Mouse (Mus musculus) liver, embryonic 14 days (tissue): Measurements from ENCODE around the gene Higd1a. TPM values are rescaled to one million over a fixed set of nuclear protein-coding genes. Genes with fewer than 3 reads are reported as not detected.

Source experiments
- polyA plus RNA-seq: library from polyadenylated mRNA; depleted of rRNA; stranded (reverse); fragments of >200 nt; gene quantifications from 2 replicates; pipeline ENCODE4 v1.2.3, GENCODE M21; 2012; rRNA removed

The Higd1a gene
- polyA plus RNA-seq, result 24.5 and 25.4 TPM in 2 replicates

GRCm38 (mm10) chr9:121858153-121858488, at the start of gene Higd1a:
Higd1a (minus strand) TSS chr9:121858362.

DNA sequence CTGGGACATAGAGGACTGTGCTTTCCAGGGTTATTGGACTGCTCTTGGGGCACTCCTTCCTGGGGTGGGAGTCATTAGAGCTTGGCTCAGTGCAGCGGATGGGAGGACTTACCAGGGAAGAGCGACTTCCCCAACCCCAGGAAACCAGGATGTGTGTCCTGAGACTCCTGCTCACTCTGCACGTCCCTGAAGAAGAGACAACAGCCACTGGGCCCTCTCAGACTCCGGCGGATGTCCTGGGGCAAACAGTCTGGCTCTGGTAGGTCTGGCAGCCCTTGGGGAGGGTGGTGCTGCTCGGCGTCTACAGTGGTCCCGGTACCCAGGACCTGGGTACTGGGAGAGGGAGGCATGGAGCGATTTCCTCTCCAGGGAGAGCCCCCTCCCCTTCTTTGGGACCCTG, 40.1 kb upstream of the Higd1a start, which contains the start of gene Ackr2:
TSS of gene Ackr2 (plus strand) at position 111 of the 400 bp plus-strand sequence.

DNA sequence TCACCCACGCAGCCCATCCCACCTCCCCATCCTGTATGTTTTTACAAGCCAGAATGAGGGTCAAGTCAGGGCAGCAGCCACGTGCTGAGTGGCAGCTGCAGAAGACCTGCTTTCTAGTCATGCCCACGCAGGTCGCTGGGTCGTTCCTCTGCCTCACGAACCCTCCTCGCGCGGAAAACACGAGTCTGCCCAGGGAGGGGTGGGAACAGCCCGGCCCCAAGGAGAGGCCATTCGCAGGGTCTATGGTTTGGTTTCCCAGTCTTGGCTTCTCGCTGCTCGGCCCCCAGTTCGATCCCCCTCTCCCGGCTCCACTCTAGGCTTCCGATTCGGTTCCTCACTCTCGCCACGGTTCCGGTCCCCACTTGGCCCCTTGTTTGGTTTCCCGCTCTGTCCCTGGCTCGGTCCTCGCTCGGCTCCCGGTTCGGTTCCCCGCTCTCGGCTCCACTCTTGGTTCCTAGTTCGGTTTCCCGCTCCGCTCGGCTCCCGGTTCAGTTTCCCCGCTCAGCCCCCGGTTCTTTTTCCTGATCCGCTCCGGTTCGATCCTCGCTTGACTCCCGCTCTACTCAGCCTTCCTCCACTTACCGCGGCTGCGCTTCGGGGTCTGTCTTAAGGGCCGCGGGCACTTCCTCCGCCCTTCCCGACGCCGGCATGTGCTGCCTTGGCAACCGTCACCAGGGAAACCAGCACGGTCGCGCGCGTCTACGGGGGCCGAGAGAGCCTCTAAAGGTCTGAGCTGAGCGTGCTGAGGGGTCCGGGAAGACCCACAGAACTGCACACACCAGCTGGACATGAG, 19.1 kb downstream of the Higd1a start, which contains the start of gene Ccdc13:
TSS of gene Ccdc13 (minus strand) at position 633 of the 793 bp plus-strand sequence.

Other genes with a start within 250 kb of the Higd1a start
- gene Lyzl4, start 216.3 kb downstream of the Higd1a start, polyA plus RNA-seq, result 0.05 TPM in 1 of 2 replicates, not detected in the other
- 0.17 and 0.18 TPM in 2 replicates for gene Vipr1, start 215.6 kb downstream of the Higd1a start, polyA plus RNA-seq
- gene Sec22c, start 152.9 kb downstream of the Higd1a start, polyA plus RNA-seq, result 1.5 and 2.2 TPM in 2 replicates
- 24.9 and 27.6 TPM in 2 replicates for gene Ss18l2, start 148.0 kb downstream of the Higd1a start, polyA plus RNA-seq
- gene Nktr, start 139.2 kb downstream of the Higd1a start, polyA plus RNA-seq, result 37.1 and 44.9 TPM in 2 replicates
- 1.9 TPM in 2 replicates for gene Zfp651, start 99.0 kb downstream of the Higd1a start, polyA plus RNA-seq
- 0.19 TPM in 1 of 2 replicates, not detected in the other for gene Klhl40, start 80.8 kb downstream of the Higd1a start, polyA plus RNA-seq
- 0.01 and 0.07 TPM in 2 replicates for gene Hhatl, start 65.9 kb downstream of the Higd1a start, polyA plus RNA-seq
- gene Ccdc13, start 18.9 kb downstream of the Higd1a start, polyA plus RNA-seq, result not detected in 2 replicates
- gene Ackr2, start 40.0 kb upstream of the Higd1a start, polyA plus RNA-seq, result 0.15 and 0.26 TPM in 2 replicates
- gene Cyp8b1, start 57.9 kb upstream of the Higd1a start, polyA plus RNA-seq, result 0.49 and 0.73 TPM in 2 replicates
- gene Fam198a, start 92.6 kb upstream of the Higd1a start, polyA plus RNA-seq, result 0.10 and 0.12 TPM in 2 replicates
- 1.8 and 2.1 TPM in 2 replicates for gene Pomgnt2, start 138.7 kb upstream of the Higd1a start, polyA plus RNA-seq